Mouse (Mus musculus): ENCODE data around the gene Phldb1. TPM values are rescaled to one million over a fixed set of nuclear protein-coding genes. Genes with fewer than 3 reads are reported as not detected.
A peak's percentile ranks its signal among the peaks of the same experiment; 100 is the strongest.

Phldb1 gene
- total RNA-seq (2012; rRNA removed) (13.0 and 13.8 TPM in 2 replicates), polyA plus RNA-seq (2012; ENCODE audit: insufficient read depth in 1 of 2, insufficient read length in 2 of 2, low read depth in 1 of 2, low replicate concordance in 2 of 2, missing spikeins in 1 of 2) (10 to 100 TPM in 1 of 2 experiments, not detected in 1; 23.0 TPM)

- Histone ChIP-seq H3K36me3 (ENCODE audit: control insufficient read depth in 1 of 2, insufficient read depth in 2 of 2, low read length in 2 of 2) (peaks cover 0 to 11% of the 10 kb centered on the region in 2 experiments; a peak in 2 of 4 replicates), H3K4me3 (ENCODE audit: control insufficient read depth in 1 of 2, insufficient read depth in 1 of 2, low read depth in 2 of 2, low read length in 2 of 2) (peak within 1 kb of the TSS; percentile 41 to 57), H3K27me3 (ENCODE audit: control insufficient read depth in 1 of 2, insufficient read depth in 2 of 2, low read length in 2 of 2) (no peaks in the 10 kb centered on the region), H3K9ac (ENCODE audit: control insufficient read depth, low read depth, low read length, poor library complexity, severe bottlenecking) (peak within 1 kb of the TSS; percentile 54), H3K79me2 (ENCODE audit: control insufficient read depth, insufficient read depth, low read length, poor library complexity) (no peaks in the 10 kb centered on the region), H3K9me3 (replicated peaks; ENCODE audit: insufficient read depth, low read length) (no peaks in the 10 kb centered on the region), H3K4me1 (ENCODE audit: control insufficient read depth in 1 of 2, insufficient read depth in 2 of 2, low read length in 2 of 2) (peaks cover 11 to 17% of the 10 kb centered on the region in 2 experiments), H3K27ac (ENCODE audit: control insufficient read depth, low read depth, low read length) (no peak within 1 kb of the TSS)
- DNase-seq (ENCODE audit: low read depth, low spot score), result peak; percentile 45
- TF ChIP-seq SMC3 (IDR thresholded peaks at IDR 0.05; ENCODE audit: low read depth, low read length), result peak; percentile 35
- TF ChIP-seq CTCF (IDR thresholded peaks at IDR 0.05 in 2 of 3, conservative IDR thresholded peaks at IDR 0.05 in 1 of 3; ENCODE audit: control insufficient read depth in 1 of 3, insufficient read depth in 1 of 3, low read depth in 2 of 3, low read length in 3 of 3, poor library complexity in 1 of 3, severe bottlenecking in 1 of 3), result peak in 2 of 3 experiments; percentile 45 to 65; a peak in 5 of 6 replicates
- TF ChIP-seq MAZ (IDR thresholded peaks at IDR 0.05; ENCODE audit: low read depth, low read length), result 0 out of 2 replicates have a peak, but pooled peaks have one; percentile 39
- peak; percentile 16 for TF ChIP-seq RAD21 (IDR thresholded peaks at IDR 0.05; ENCODE audit: low read depth, low read length)
- TF ChIP-seq POLR2AphosphoS2 (IDR thresholded peaks at IDR 0.05; ENCODE audit: low read length), result no peak
- no peak for TF ChIP-seq SIN3A (IDR thresholded peaks at IDR 0.05; ENCODE audit: low read length)
- no peak for TF ChIP-seq ZNF384 (IDR thresholded peaks at IDR 0.05; ENCODE audit: low read depth, low read length)
Observed at GRCm38 (mm10) chr9:44734524-44735494, at the start of gene Phldb1. TSS of gene Phldb1 (minus strand) at chr9:44735198.

DNA sequence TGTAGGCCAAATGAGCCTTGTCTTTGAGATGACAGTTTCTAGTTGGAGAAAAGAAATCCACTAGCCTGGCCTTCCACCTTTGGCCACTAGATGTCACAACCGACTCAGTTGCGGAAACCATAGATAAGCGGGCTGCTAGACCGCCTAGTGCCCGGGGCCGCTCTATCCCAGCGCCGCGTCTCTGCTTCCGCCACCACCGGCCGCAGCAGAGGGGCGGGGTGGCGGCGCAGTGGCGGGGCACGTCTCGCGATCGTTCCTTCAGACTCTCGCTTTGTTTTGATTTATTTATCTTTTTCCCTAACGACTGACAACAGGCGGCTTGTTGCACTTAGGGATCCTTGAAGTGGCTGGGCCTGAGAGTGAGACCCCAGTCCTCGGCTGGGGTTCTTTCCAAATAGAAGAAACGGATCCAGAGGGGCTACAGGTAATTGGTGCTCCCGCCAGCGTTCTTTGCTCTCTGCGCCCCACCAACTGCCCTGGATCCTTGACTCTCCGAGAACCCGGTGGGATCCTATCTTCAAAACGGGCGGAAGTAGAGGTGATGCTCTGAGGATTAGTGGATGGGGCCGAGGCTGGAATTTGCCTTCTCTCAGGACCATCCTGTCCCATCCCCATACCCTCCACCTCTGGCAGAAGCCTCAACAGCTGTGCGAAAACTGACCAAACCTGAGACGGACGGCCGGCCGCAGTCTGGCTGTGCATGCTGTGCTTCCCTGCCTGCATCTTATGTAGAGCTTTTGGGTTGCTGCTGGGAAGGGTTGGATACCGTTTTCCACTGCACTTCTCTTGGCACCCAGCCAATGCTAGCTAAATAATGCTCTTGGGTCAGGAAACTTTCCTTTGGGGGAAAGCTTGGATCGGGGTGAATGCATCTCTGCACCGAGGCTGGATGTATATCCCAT is 38.0 kb upstream of the Phldb1 start:
- H3K27me3 ChIP-seq (ENCODE audit: control insufficient read depth in 1 of 2, insufficient read depth in 2 of 2, low read length in 2 of 2), result no peaks in the 10 kb centered on the region
- peak overlapping the region; percentile 56 to 92 for H3K4me3 ChIP-seq (ENCODE audit: control insufficient read depth in 1 of 2, insufficient read depth in 1 of 2, low read depth in 2 of 2, low read length in 2 of 2)
- H3K9me3 ChIP-seq (replicated peaks; ENCODE audit: insufficient read depth, low read length), result no peaks in the 10 kb centered on the region
- H3K36me3 ChIP-seq (ENCODE audit: control insufficient read depth in 1 of 2, insufficient read depth in 2 of 2, low read length in 2 of 2), result peaks cover 0 to 9% of the 10 kb centered on the region in 2 experiments; a peak in 2 of 4 replicates
- H3K79me2 ChIP-seq (ENCODE audit: control insufficient read depth, insufficient read depth, low read length, poor library complexity), result peaks cover 2% of the 10 kb centered on the region; the same call in 1 of the 2 replicates
- H3K9ac ChIP-seq (ENCODE audit: control insufficient read depth, low read depth, low read length, poor library complexity, severe bottlenecking), result peak overlapping the region; percentile 68
- DNase-seq (ENCODE audit: low read depth, low spot score), result peak; percentile 98
- peaks cover 0 to 8% of the 10 kb centered on the region in 2 experiments; a peak in 1 of 4 replicates for H3K4me1 ChIP-seq (ENCODE audit: control insufficient read depth in 1 of 2, insufficient read depth in 2 of 2, low read length in 2 of 2)
- peak overlapping the region; percentile 98 for H3K27ac ChIP-seq (ENCODE audit: control insufficient read depth, low read depth, low read length)
- TF ChIP-seq CHD1 (IDR thresholded peaks at IDR 0.05; ENCODE audit: low read depth, low read length), result 0 out of 2 replicates have a peak, but pooled peaks have one; percentile 40
- no peak for TF ChIP-seq POLR2AphosphoS5 (IDR thresholded peaks at IDR 0.05; ENCODE audit: borderline replicate concordance, low read depth, low read length)
- no peak for TF ChIP-seq POLR2AphosphoS2 (IDR thresholded peaks at IDR 0.05; ENCODE audit: low read length)
- 0 out of 2 replicates have a peak, but pooled peaks have one; percentile 60 for TF ChIP-seq MEF2A (IDR thresholded peaks at IDR 0.05; ENCODE audit: extremely low read depth, insufficient replicate concordance, low read depth, low read length, poor library complexity, severe bottlenecking)
- peak; percentile 0; the same call in 1 of the 2 replicates for TF ChIP-seq GATA1 (IDR thresholded peaks at IDR 0.05; ENCODE audit: low read depth, low read length)
- no peak; the same call in 1 of the 2 replicates for TF ChIP-seq JUND (IDR thresholded peaks at IDR 0.05; ENCODE audit: low read depth, low read length)
- peak; percentile 98 for TF ChIP-seq MAZ (IDR thresholded peaks at IDR 0.05; ENCODE audit: low read depth, low read length)
- TF ChIP-seq ZKSCAN1 (IDR thresholded peaks at IDR 0.05; ENCODE audit: low read depth, low read length), result no peak
- no peak; the same call in 1 of the 2 replicates for TF ChIP-seq KAT2A (conservative IDR thresholded peaks at IDR 0.05; ENCODE audit: low read depth, low read length)
- peak; percentile 94 for TF ChIP-seq ELF1 (IDR thresholded peaks at IDR 0.05; ENCODE audit: low read depth, low read length)
- TF ChIP-seq GABPA (IDR thresholded peaks at IDR 0.05; ENCODE audit: low read depth, low read length), result peak; percentile 87; the same call in 1 of the 2 replicates
- peak; percentile 97 for TF ChIP-seq HCFC1 (IDR thresholded peaks at IDR 0.05; ENCODE audit: low read depth, low read length)
- peak; percentile 84 for TF ChIP-seq MXI1 (IDR thresholded peaks at IDR 0.05; ENCODE audit: low read depth, low read length)
- no peak for TF ChIP-seq ZMIZ1 (IDR thresholded peaks at IDR 0.05; ENCODE audit: low read depth, low read length)
- TF ChIP-seq NRF1 (IDR thresholded peaks at IDR 0.05; ENCODE audit: insufficient read depth, low read depth, low read length, poor library complexity, severe bottlenecking), result peak; percentile 52; the same call in 1 of the 2 replicates
- TF ChIP-seq MYC (IDR thresholded peaks at IDR 0.05; ENCODE audit: low read depth, low read length), result peak; percentile 77
- TF ChIP-seq TCF12 (IDR thresholded peaks at IDR 0.05; ENCODE audit: low read depth, low read length), result peak; percentile 75
- TF ChIP-seq EP300 (IDR thresholded peaks at IDR 0.05; ENCODE audit: low read depth in 1 of 2, low read length in 2 of 2), result peak in 1 of 2 experiments; percentile 62; a peak in 3 of 4 replicates
- TF ChIP-seq CHD2 (IDR thresholded peaks at IDR 0.05; ENCODE audit: low read length), result peak; percentile 93
